Mouse (Mus musculus) MEL-GATA-1-ER (cell line): ENCODE data around the gene Slc8a2.

ENCODE experiments used
- DNase-seq: peaks from one replicate; pipeline ENCODE4 v3.0.0-alpha.2; 2012; ENCODE audit warnings: low read depth; ENCODE audit errors: extremely low read depth

The Slc8a2 gene

DNA sequence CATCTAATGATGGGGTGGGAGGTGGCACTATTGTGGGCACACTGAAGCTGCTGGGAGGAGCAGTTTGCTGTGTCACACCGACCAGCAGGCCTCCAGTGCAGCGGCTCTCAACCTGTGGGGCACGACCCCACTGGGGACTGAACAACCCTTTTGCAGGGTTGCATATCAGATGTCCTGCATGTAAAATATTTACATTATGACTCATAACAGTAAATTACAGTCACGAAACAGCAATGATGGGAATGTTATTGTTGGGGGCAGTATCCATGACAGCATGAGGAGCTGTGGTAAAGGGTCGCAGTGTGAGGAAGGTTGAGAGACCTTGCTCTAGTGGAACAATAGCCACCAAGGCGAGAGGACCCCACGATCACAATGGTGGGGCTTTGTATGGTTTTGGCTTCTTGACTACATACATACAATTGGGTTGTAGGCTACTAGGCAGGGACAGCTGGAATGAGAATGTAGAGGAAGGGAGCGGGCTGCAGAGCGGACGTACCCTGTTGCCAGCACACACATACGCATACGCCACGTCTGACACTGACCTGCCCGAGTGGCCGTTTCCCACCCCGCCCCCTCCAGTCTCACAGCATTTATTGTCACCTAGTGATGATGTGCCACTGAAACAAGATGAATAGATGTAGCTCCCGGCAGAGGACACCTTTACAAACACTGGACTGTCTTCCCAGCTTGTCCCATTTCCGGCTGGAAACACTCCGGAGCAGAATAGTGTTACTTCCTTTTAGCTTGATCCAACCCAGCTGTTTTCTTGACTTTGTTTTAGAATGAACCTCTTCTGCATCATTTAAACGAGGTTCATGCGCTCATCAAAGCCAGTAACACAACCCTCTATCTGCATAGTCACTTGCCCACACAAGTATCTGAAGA lies 79.4 kb downstream of the Slc8a2 start:
- no peak for DNase-seq
